Comparison of ENCODE assay signal across 8 mouse cellular contexts in genomic region chr11:79961346-79962124, GRCm38 (mm10). TPM values are rescaled to one million over a fixed set of nuclear protein-coding genes. Genes with fewer than 3 reads are reported as not detected.
DNase-seq lines count a peak whose midpoint lies in the region; ATAC-seq and TF ChIP-seq lines count a peak whose summit lies in the region.

No protein-coding gene starts in this region.

- no peak for TF ChIP-seq POLR2A in myocyte (IDR thresholded peaks at IDR 0.05; ENCODE audit: insufficient read length, low read depth)

- H3K4me1 ChIP-seq in E14TG2a.4 (replicated peaks; ENCODE audit: low read depth, low read length), result peaks cover 21% of the 10 kb centered on the region
- H3K4me1 ChIP-seq in forebrain, embryonic 12.5 days, result peaks cover 10% of the 10 kb centered on the region

- ATAC-seq in forebrain, embryonic 12.5 days (ENCODE audit: low FRiP score), result peak; percentile 28

- H3K36me3 ChIP-seq in E14TG2a.4 (ENCODE audit: insufficient read depth, low read length) (peaks cover 43% of the 10 kb centered on the region), myocyte (ENCODE audit: control insufficient read depth, insufficient read depth) (peaks cover 10% of the 10 kb centered on the region)
- H3K36me3 ChIP-seq in forebrain, embryonic 12.5 days (replicated peaks), result peaks cover 33% of the 10 kb centered on the region

- 7% methylated on average over 27 of the region's 27 CpGs for WGBS in forebrain, embryonic 12.5 days

- intact Hi-C loops in gastrocnemius, adult 2 months (cut with DNase I), result loop anchor here (2.0 to 10.0 kb wide), 3 partner anchors 31 to 337 kb away; partner anchors contain the start of gene Suz12
- intact Hi-C loops in gastrocnemius, postnatal 14 days (cut with DNase I; ENCODE audit: low total_unique reads), result no loop called here

- peaks cover 13% of the 10 kb centered on the region for H3K79me2 ChIP-seq in myocyte (ENCODE audit: control insufficient read depth, insufficient read depth)

- no peaks in the 10 kb centered on the region for H3K9me3 ChIP-seq in E14TG2a.4 (ENCODE audit: low read length)
- H3K9me3 ChIP-seq in forebrain, embryonic 12.5 days, result no peaks in the 10 kb centered on the region

- H3K27me3 ChIP-seq in E14TG2a.4 (ENCODE audit: insufficient read depth, low read length), result no peaks in the 10 kb centered on the region
- no peaks in the 10 kb centered on the region for H3K27me3 ChIP-seq in forebrain, embryonic 12.5 days
- H3K27me3 ChIP-seq in myocyte (ENCODE audit: control insufficient read depth, insufficient read depth, insufficient read length), result no peaks in the 10 kb centered on the region

- DNase-seq in gastrocnemius, adult 2 months, result no peak
- DNase-seq in gastrocnemius, postnatal 14 days, result no peak
- peak; percentile 19 to 40 for DNase-seq in kidney, postnatal 25 days
- no peak for DNase-seq in ovary, postnatal 10 days (ENCODE audit: low spot score)
- DNase-seq in gastrocnemius, postnatal 10 days, result no peak

- peak overlapping the region; percentile 89 for H3K27ac ChIP-seq in gastrocnemius, adult 2 months
- H3K27ac ChIP-seq in forebrain, embryonic 12.5 days, result peak overlapping the region; percentile 72; the same call in 1 of the 2 replicates

- H3ac ChIP-seq in myocyte (ENCODE audit: control insufficient read depth, insufficient read length), result peak overlapping the region; percentile 45

- TF ChIP-seq CTCF in gastrocnemius, adult 2 months (IDR thresholded peaks at IDR 0.05), result no peak
- TF ChIP-seq CTCF in E14TG2a.4 (conservative IDR thresholded peaks at IDR 0.05; ENCODE audit: low read length), result no peak

- peak overlapping the region; percentile 88 for H3K4me3 ChIP-seq in gastrocnemius, adult 2 months
- peak overlapping the region; percentile 94 for H3K4me3 ChIP-seq in E14TG2a.4 (replicated peaks; ENCODE audit: low read length)
- H3K4me3 ChIP-seq in forebrain, embryonic 12.5 days (replicated peaks), result peak overlapping the region; percentile 70
- H3K4me3 ChIP-seq in myocyte, result peak overlapping the region; percentile 77

- H3K4me2 ChIP-seq in forebrain, embryonic 12.5 days, result peak overlapping the region; percentile 68
- H3K4me2 ChIP-seq in myocyte (ENCODE audit: low read depth), result peak overlapping the region; percentile 87

- peak overlapping the region; percentile 67 for H3K9ac ChIP-seq in forebrain, embryonic 12.5 days

TF ChIP-seq in myocyte, 11 proteins besides CTCF, POLR2A, EP300 and RAD21:
- TF ChIP-seq MAX (IDR thresholded peaks at IDR 0.05; ENCODE audit: low read depth) (no peak), TCF12 (IDR thresholded peaks at IDR 0.05; ENCODE audit: insufficient read depth, poor library complexity, severe bottlenecking) (no peak), CEBPB (IDR thresholded peaks at IDR 0.05; ENCODE audit: insufficient read depth, poor library complexity, severe bottlenecking) (no peak), REST (IDR thresholded peaks at IDR 0.05; ENCODE audit: insufficient read depth, insufficient read length) (no peak)

RNA-seq across cellular contexts. Expression of gene Utp6, which starts 0.7 kb away (rescaled TPM):
- 10 to 100 TPM; 30.2 to 31.2 TPM for total RNA-seq in gastrocnemius, adult 2 months (2021)
- 10 to 100 TPM; 30.8 to 35.4 TPM for total RNA-seq in gastrocnemius, postnatal 14 days (2021)
- 74.8 and 77.6 TPM in 2 replicates for polyA plus RNA-seq in forebrain, embryonic 12.5 days (2016; fragmentation: Nextera tagmentation; extraction: Ambion mirVana)
- polyA plus RNA-seq in myocyte (2012; fragmentation: generic; extraction: Trizol), result 17.5 TPM
- 10 to 100 TPM; 29.4 to 36.0 TPM for total RNA-seq in gastrocnemius, postnatal 10 days (2021)

RNA-seq across cellular contexts. Expression of gene Suz12, which starts 31.4 kb away (rescaled TPM):
- 10 to 100 TPM; 18.6 to 24.2 TPM for total RNA-seq in gastrocnemius, adult 2 months (2021)
- 10 to 100 TPM; 16.7 to 17.7 TPM for total RNA-seq in gastrocnemius, postnatal 14 days (2021)
- polyA plus RNA-seq in forebrain, embryonic 12.5 days (2016; fragmentation: Nextera tagmentation; extraction: Ambion mirVana), result 40.3 and 46.3 TPM in 2 replicates
- 8.3 TPM for polyA plus RNA-seq in myocyte (2012; fragmentation: generic; extraction: Trizol)
- 10 to 100 TPM; 24.5 to 28.8 TPM for total RNA-seq in gastrocnemius, postnatal 10 days (2021)

Comparison
In these comparisons a context has a peak if more than half of its experiments do, and no peak if none do; other contexts are left out.
1. DNase-seq: peak in kidney, postnatal 25 days (2 of 2); none in gastrocnemius, adult 2 months (single experiment), gastrocnemius, postnatal 14 days (single experiment), ovary, postnatal 10 days (single experiment) and gastrocnemius, postnatal 10 days (single experiment).
2. Peak in every context shown above with its lines, with median percentiles within 50 percentile points of each other: H3K4me3 ChIP-seq.